Mouse (Mus musculus): Measurements from ENCODE around the gene Cacna1b.

DNA sequence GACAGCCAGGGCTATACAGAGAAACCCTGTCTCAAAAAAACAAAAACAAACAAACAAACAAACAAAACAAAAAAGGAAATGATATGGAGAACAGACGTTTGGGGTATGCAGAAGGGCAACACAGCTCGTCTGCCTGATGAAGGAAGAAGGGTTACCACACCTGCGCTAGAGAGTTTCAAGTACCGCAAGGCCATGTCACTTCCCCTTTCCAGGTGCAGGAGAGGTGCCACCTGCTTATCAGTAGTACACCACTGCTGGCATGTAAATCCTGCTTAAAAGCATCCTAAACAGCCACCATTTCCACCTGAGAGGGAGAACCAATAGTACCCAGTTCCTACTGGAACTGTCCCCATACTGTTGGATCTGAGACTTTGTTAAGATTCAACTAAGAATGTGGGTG is 42.7 kb upstream of the Cacna1b start:
- TF ChIP-seq EP300 (IDR thresholded peaks at IDR 0.05; ENCODE audit: low read depth) (no peak), CTCF (IDR thresholded peaks at IDR 0.05; ENCODE audit: low read depth) (no peak)

All from liver, postnatal 0 days (tissue).